Mouse (Mus musculus) frontal cortex, adult (tissue): ENCODE data around the gene Atp5j.
A peak's percentile ranks its signal among the peaks of the same experiment; 100 is the strongest.

Source experiments
- ATAC-seq: cut with Nextera tagmentation; 2 replicates; pipeline ENCODE4 v1.9.2; 2017; ENCODE audit warnings: mild to moderate bottlenecking, moderate library complexity, mixed read lengths; ENCODE audit not compliant: low TSS enrichment

The Atp5j gene

DNA sequence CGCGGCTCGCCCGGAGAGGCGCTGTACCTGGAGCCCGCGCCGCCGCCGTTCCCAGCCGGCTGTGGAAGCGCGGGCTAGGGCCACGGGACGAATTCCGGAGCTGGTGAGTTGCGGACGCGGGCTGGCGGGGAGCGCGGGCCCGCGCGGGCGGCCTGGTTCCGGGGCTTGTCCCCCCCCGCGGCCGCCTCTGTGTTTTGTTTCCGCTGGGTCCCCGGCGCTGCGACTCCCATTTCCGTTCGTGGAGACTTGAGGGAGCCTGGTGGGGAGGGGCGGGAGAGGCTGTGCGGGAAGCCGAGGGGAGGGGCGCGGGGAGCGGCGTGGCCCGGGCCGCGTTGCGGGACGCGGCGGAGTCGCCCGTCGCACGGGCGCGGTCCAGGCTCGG lies at the start of gene Atp5j:
Atp5j (minus strand) TSS at position 185 of the 382 bp plus-strand sequence.
- ATAC-seq: peak; percentile 79

- no peak for ATAC-seq
Measured at GRCm38 (mm10) chr16:84884572-84884971, 49.1 kb upstream of the Atp5j start.

DNA sequence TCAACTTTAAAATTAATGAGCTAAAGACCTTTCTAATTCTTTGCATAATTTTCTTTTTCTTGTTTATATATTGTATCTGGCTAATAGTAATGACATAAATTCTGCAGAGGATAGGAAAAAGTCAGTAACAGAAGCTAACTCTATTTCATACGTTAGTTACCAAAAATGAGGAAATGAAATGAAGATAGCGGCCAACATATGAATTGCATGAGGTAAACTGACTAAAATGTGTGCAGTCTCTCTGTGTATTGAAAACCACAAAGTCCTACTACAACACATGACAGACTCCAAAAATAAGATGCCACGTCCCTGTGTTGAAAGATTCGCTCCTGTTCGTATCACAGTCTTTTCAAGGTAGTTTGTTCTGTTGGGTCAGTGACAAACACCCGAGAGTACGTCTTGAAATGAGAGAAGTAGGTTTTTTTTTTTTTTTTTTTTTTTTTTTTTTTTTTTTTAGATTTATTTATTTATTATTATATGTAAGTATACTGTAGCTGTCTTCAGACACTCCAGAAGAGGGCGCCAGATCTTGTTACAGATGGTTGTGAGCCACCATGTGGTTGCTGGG lies 46.4 kb upstream of the Atp5j start:
- ATAC-seq: no peak

DNA sequence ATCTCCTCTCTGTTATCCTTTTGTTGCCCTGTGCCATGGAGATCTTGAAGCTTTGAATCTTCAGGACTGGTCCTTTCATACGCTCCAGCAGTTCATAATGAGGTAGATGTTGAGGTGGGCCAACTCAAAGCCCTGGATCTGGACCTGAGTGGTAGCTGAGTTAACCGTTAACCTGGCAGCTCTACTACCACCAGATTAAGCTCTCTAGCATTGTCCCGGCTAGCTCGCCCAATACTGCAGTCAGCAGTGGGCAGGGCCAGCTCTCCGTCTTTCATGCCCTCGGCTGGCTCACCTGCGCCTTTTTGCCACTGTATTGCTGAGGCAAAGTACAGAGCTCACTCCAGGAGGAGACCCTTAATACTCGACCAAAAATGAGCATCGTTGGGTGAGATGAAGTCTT lies 45.7 kb upstream of the Atp5j start:
- ATAC-seq: no peak

- peak; percentile 53 for ATAC-seq
Measured at GRCm38 (mm10) chr16:84879146-84879545, 43.7 kb upstream of the Atp5j start.

GRCm38 (mm10) chr16:84876082-84876481 lies 40.7 kb upstream of the Atp5j start:
- peak; percentile 13; the same call in 1 of the 2 replicates for ATAC-seq

GRCm38 (mm10) chr16:84875718-84876035 lies 40.3 kb upstream of the Atp5j start:
- peak; percentile 69 for ATAC-seq

DNA sequence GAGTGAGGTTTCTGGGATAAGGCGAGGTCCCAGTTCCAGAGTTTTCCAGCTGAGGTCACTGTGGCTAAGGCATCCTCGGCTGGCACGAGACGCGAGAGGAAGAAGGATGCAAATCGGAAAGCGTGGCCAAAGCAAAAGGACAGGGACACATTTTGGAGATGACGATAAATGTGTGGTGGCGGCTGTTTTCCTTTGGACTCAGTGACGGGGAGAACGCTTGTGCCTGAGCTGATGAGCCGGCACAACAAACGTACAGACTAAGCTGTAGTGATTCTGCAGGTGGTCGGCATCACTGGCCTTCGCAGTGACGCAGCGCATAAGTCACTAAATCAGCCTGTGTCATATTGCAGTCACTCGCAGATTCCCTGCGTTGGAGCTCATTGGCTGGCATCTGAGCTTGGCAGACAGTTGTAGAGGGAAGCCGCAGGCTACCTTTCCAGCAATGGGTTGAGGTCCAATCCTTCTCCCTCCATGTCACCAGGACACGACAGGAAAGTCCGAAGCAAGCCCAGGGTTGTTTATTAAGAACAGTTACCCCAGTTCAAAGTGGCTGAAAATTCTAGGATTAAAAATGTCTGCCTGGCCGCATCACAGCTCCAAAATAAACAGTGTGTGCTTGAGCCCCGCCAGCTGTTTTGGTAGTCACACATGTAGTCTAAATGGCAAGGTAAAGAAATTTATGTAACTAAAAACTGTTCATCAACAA lies 39.7 kb upstream of the Atp5j start:
- ATAC-seq: peak; percentile 77

DNA sequence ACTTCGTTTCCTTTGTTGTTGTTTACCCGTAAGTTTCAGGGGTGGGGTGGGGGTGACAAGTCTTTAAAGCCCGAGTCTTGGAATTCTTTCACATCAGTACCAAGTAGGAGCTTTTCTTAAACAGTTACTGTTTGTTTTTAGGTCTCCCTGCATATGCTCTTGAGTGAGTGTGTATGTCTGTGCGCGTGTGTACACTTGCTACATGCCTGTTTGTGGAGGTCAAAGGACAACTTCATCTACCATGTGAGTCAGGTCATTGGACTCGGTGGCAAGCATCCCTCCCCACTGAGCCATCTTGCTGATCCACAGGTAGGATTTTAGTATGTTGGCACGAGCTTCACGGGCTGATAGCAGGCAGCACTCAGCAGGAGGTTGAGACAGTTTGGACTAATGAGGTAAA lies 38.4 kb upstream of the Atp5j start:
- ATAC-seq: no peak

GRCm38 (mm10) chr16:84864656-84865055 lies 29.2 kb upstream of the Atp5j start:
- ATAC-seq: peak; percentile 38

GRCm38 (mm10) chr16:84853492-84853891 lies 18.1 kb upstream of the Atp5j start:
- ATAC-seq: no peak

GRCm38 (mm10) chr16:84838576-84838975 lies 3.2 kb upstream of the Atp5j start:
- ATAC-seq: no peak

- peak; percentile 8 for ATAC-seq
Measured at GRCm38 (mm10) chr16:84835823-84836743, 658 bp upstream of the Atp5j start.

DNA sequence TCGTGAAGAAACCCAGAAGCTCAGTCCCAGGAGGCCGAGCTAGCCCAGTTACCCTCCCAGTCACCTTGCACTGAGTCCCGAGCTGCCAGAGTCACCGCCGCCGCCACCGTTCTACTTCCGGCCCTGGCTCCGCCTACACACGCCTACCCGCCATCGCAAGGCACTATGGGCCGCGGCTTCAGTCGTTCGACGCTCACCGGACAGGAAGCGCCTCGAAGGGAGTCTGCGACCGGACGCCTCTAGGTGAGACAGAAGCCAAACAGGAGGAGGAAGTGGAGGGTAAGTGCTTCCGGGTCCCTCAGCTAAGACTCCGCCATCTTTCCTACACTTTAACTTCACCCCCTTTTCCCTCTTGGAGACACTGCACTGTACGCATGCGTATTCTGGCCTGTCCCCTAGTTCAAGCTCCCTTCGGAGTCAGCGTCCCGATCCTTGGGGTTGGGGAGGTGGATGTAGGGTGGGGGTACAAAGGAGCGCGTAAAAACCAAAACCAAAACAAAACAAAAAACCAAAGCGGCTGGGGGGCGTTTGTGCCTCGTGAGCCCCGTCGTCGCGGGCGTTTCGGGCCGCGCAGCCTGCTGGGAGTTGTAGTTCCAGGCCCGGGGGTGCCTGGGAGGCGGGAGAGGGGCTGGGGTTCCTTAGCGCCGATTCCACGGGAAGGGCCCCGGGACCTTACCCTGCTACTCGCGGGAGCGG lies 532 bp downstream of the Atp5j start, which contains the start of gene Gabpa:
Gabpa (plus strand) TSS at position 181 of the 696 bp plus-strand sequence.
- ATAC-seq: peak; percentile 91

GRCm38 (mm10) chr16:84834344-84834743 lies 1.1 kb downstream of the Atp5j start:
- ATAC-seq: peak; percentile 3; the same call in 1 of the 2 replicates

- no peak for ATAC-seq
Measured at GRCm38 (mm10) chr16:84832736-84833135, 2.7 kb downstream of the Atp5j start.

DNA sequence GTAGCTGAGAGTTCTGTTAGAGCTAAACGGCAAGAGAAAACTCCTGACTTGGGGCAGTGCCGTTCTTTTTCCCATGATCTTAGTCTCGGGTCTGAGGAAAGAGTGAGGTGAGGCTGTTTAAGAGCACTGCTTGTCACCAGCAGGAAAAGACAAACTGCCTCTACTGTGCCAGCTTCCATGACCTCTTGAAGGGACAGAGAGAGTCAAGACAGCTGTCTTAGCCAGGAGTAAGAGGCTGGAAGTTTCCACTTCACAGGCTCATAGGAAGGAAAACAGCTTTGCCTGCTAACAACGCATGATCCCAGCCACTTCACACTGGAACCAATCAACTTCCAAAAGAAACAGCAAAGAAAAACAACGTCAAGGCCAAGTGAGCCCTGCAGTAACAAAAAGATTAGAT lies 3.7 kb downstream of the Atp5j start:
- ATAC-seq: no peak

DNA sequence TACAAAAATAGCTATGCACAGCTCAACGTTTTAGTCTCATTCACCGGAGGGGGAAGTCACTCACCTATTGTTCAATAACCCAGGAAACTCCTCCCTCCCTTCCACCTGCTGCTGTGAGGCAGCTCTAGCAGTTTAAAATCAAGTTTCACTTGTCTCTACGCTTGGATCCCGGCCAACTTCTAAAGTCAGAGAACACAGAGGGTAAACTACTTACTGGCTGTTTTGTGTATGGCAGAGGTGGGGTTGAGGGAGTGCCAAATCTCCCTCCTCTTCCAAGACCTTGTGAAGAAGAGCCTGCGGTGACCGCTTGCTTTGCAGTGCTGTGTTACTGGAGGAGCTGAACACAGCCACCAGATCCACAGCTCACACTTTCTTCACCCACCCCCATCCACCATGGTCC lies 10.4 kb downstream of the Atp5j start:
- ATAC-seq: no peak

DNA sequence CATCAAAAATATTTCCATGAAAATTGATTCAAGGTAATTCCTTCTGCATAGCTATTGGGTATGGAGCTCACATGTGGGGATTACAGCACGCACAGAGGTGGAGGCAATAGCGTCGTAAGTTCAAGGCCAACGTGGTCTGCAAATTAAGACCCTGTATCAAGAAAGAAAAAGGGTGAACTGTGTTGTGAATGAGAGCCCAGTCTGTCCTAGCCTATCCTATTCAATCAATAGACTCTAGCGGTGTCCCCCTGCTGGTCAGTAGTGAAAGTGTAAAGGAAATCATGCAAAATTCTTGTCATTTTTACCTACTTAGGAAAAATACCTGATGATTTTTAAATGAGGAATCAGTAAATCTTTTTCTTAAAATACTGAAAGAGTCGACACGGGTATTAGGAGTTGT lies 18.0 kb downstream of the Atp5j start:
- peak; percentile 44; the same call in 1 of the 2 replicates for ATAC-seq

DNA sequence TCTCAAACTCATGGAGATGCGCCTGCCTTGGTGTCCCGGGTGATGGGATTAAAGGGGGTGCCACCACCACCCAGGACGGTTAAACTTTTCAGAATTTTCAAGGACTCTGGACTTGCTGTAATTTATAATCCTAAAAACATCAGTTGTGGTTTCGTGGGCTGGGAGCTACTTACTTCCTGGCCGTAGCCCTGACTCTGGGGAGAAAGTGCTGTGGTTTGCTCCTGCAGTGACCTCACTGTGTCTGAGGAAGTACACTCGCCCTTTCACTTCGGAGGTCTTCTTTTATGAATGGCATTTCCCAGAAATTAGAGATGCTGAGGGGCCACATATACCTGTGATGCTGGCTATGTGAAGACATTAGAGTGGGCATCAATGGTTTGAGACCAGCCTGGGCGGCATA lies 20.9 kb downstream of the Atp5j start:
- ATAC-seq: no peak

- ATAC-seq: peak; percentile 66
Measured at GRCm38 (mm10) chr16:84813852-84814251, 21.6 kb downstream of the Atp5j start.

- no peak for ATAC-seq
Measured at GRCm38 (mm10) chr16:84810254-84810653, 25.2 kb downstream of the Atp5j start.
